Mouse (Mus musculus) hindbrain, embryonic 15.5 days (tissue): ENCODE results near the gene Hs6st1. TPM values are rescaled to one million over a fixed set of nuclear protein-coding genes. Genes with fewer than 3 reads are reported as not detected.
A peak's percentile ranks its signal among the peaks of the same experiment; 100 is the strongest.

Experiments used
- ATAC-seq: fragments of 200-750 bp; cut with Nextera tagmentation; 2 replicates; pipeline ENCODE4 v1.8.0; 2017; ENCODE audit warnings: low read depth, moderate number of reproducible peaks, moderate TSS enrichment; ENCODE audit not compliant: low FRiP score
- H3K27ac ChIP-seq: fragments of 300-500 bp; sonication (generic); replicated peaks from 2 replicates; pipeline ENCODE4 v1.5.1; 2015; ENCODE audit warnings: mild to moderate bottlenecking, inconsistent platforms
- H3K27me3 ChIP-seq: fragments of 300-500 bp; sonication (generic); 2 replicates; pipeline ENCODE4 v1.6.1; 2015; ENCODE audit warnings: control low read depth, inconsistent platforms
- H3K36me3 ChIP-seq: fragments of 300-500 bp; sonication (generic); 2 replicates; pipeline ENCODE4 v1.6.1; 2015; ENCODE audit warnings: control low read depth, inconsistent platforms
- H3K4me1 ChIP-seq: fragments of 300-500 bp; sonication (generic); replicated peaks from 2 replicates; pipeline ENCODE4 v1.6.1; 2015; ENCODE audit warnings: control low read depth, inconsistent platforms
- H3K4me2 ChIP-seq: fragments of 300-500 bp; sonication (generic); 2 replicates; pipeline ENCODE4 v1.6.1; 2015; ENCODE audit warnings: moderate library complexity, mild to moderate bottlenecking, inconsistent platforms
- H3K4me3 ChIP-seq: fragments of 300-500 bp; sonication (generic); 2 replicates; pipeline ENCODE4 v1.5.1; 2015; ENCODE audit warnings: mild to moderate bottlenecking, inconsistent platforms
- H3K9ac ChIP-seq: fragments of 300-500 bp; sonication (generic); 2 replicates; pipeline ENCODE4 v1.6.1; 2015; ENCODE audit warnings: inconsistent platforms
- H3K9me3 ChIP-seq: fragments of 300-500 bp; sonication (generic); 2 replicates; pipeline ENCODE4 v1.6.1; 2016; ENCODE audit warnings: control low read depth, inconsistent platforms
- WGBS: fragments of 180-500 bp; shearing (Covaris S2); methylation state at CpG from one replicate; pipeline ENCODE4 v1.1.7; 2015; 5-methylcytosine and 5-hydroxymethylcytosine counted together
- polyA plus RNA-seq: library from polyadenylated mRNA; unstranded; fragments of >200 nt; fragmentation: Nextera tagmentation; extraction: Ambion mirVana; gene quantifications from 2 replicates; pipeline ENCODE4 v1.2.1, GENCODE M21; 2015

Gene Hs6st1
- polyA plus RNA-seq, 1 experiment from 2014 or later: 31.3 TPM

- Histone ChIP-seq H3K4me3 (no peak overlapping the region), H3K4me1 (peaks cover 51% of the 10 kb centered on the region), H3K9ac (no peak overlapping the region), H3K4me2 (no peak overlapping the region), H3K27ac (no peak overlapping the region), H3K9me3 (no peaks in the 10 kb centered on the region), H3K36me3 (no peaks in the 10 kb centered on the region), H3K27me3 (no peaks in the 10 kb centered on the region)
- WGBS: 92% methylated on average over 6 of the region's 6 CpGs
- no peak for ATAC-seq
Measured at GRCm38 (mm10) chr1:36066216-36066980, 1.8 kb upstream of the Hs6st1 start.

- Histone ChIP-seq H3K4me3 (no peak overlapping the region), H3K27ac (no peak overlapping the region), H3K9ac (no peak overlapping the region), H3K36me3 (no peaks in the 10 kb centered on the region), H3K9me3 (no peaks in the 10 kb centered on the region), H3K4me1 (peaks cover 59% of the 10 kb centered on the region), H3K27me3 (no peaks in the 10 kb centered on the region), H3K4me2 (peak overlapping the region; percentile 86; the same call in 1 of the 2 replicates)
- WGBS: 75% methylated on average over 4 of the region's 4 CpGs
- ATAC-seq: no peak
Measured at GRCm38 (mm10) chr1:36067201-36067600, 999 bp upstream of the Hs6st1 start.

GRCm38 (mm10) chr1:36067611-36068010 is 589 bp upstream of the Hs6st1 start:
- ATAC-seq: no peak
- Histone ChIP-seq H3K27ac (peak overlapping the region; percentile 87; the same call in 1 of the 2 replicates), H3K4me1 (peaks cover 63% of the 10 kb centered on the region)

GRCm38 (mm10) chr1:36068531-36069120 is 426 bp downstream of the Hs6st1 start:
- peaks cover 73% of the 10 kb centered on the region for H3K4me1 ChIP-seq

More at GRCm38 (mm10) chr1:36067611-36068010, 589 bp upstream of the Hs6st1 start:
- Histone ChIP-seq H3K36me3 (no peaks in the 10 kb centered on the region), H3K9me3 (no peaks in the 10 kb centered on the region), H3K9ac (peak overlapping the region; percentile 84), H3K27me3 (no peaks in the 10 kb centered on the region), H3K4me2 (peak overlapping the region; percentile 86), H3K4me3 (peak overlapping the region; percentile 95)
- WGBS: 23% methylated on average over 12 of the region's 12 CpGs

GRCm38 (mm10) chr1:36069291-36069771 is 1.1 kb downstream of the Hs6st1 start:
- ATAC-seq: no peak
- Histone ChIP-seq H3K4me3 (peak overlapping the region; percentile 95), H3K27me3 (no peaks in the 10 kb centered on the region), H3K27ac (peak overlapping the region; percentile 87; the same call in 1 of the 2 replicates), H3K4me2 (peak overlapping the region; percentile 86), H3K9me3 (no peaks in the 10 kb centered on the region), H3K9ac (peak overlapping the region; percentile 84), H3K36me3 (no peaks in the 10 kb centered on the region), H3K4me1 (peaks cover 74% of the 10 kb centered on the region)
- WGBS: 2% methylated on average over 13 of the region's 13 CpGs

More at GRCm38 (mm10) chr1:36068531-36069120, 426 bp downstream of the Hs6st1 start:
- Histone ChIP-seq H3K9me3 (no peaks in the 10 kb centered on the region), H3K27ac (peak overlapping the region; percentile 87), H3K4me3 (peak overlapping the region; percentile 95), H3K4me2 (peak overlapping the region; percentile 86), H3K36me3 (no peaks in the 10 kb centered on the region), H3K9ac (peak overlapping the region; percentile 84), H3K27me3 (no peaks in the 10 kb centered on the region)
- ATAC-seq: peak; percentile 59
- WGBS: under 1% methylated on average over 65 of the region's 76 CpGs

GRCm38 (mm10) chr1:36070190-36070589 is 2.0 kb downstream of the Hs6st1 start:
- Histone ChIP-seq H3K9ac (peak overlapping the region; percentile 84), H3K27ac (no peak overlapping the region), H3K36me3 (no peaks in the 10 kb centered on the region), H3K4me3 (peak overlapping the region; percentile 95), H3K4me2 (peak overlapping the region; percentile 86), H3K4me1 (peaks cover 73% of the 10 kb centered on the region), H3K27me3 (no peaks in the 10 kb centered on the region), H3K9me3 (no peaks in the 10 kb centered on the region)
- ATAC-seq: no peak
- WGBS: 39% methylated on average over 6 of the region's 6 CpGs

GRCm38 (mm10) chr1:36070740-36071139 is 2.5 kb downstream of the Hs6st1 start:
- peak overlapping the region; percentile 95 for H3K4me3 ChIP-seq
- peak overlapping the region; percentile 84 for H3K9ac ChIP-seq
- no peak for ATAC-seq
- 56% methylated on average over 3 of the region's 3 CpGs for WGBS
- H3K36me3 ChIP-seq: no peaks in the 10 kb centered on the region
- H3K27ac ChIP-seq: no peak overlapping the region
- H3K4me1 ChIP-seq: peaks cover 72% of the 10 kb centered on the region
- peak overlapping the region; percentile 86 for H3K4me2 ChIP-seq
- H3K9me3 ChIP-seq: no peaks in the 10 kb centered on the region
- no peaks in the 10 kb centered on the region for H3K27me3 ChIP-seq

GRCm38 (mm10) chr1:36071176-36071575 is 3.0 kb downstream of the Hs6st1 start:
- peak overlapping the region; percentile 86 for H3K4me2 ChIP-seq
- no peak overlapping the region for H3K27ac ChIP-seq
- H3K4me3 ChIP-seq: peak overlapping the region; percentile 95
- H3K9me3 ChIP-seq: no peaks in the 10 kb centered on the region
- H3K36me3 ChIP-seq: no peaks in the 10 kb centered on the region
- no peaks in the 10 kb centered on the region for H3K27me3 ChIP-seq
- H3K4me1 ChIP-seq: peaks cover 74% of the 10 kb centered on the region
- H3K9ac ChIP-seq: no peak overlapping the region
- ATAC-seq: no peak
- 69% methylated on average over 7 of the region's 7 CpGs for WGBS

- H3K4me1 ChIP-seq: peaks cover 78% of the 10 kb centered on the region
- 90% methylated on average over 3 of the region's 3 CpGs for WGBS
Measured at GRCm38 (mm10) chr1:36071611-36072010, 3.4 kb downstream of the Hs6st1 start.

GRCm38 (mm10) chr1:36072588-36073556 is 4.7 kb downstream of the Hs6st1 start:
- H3K36me3 ChIP-seq: no peaks in the 10 kb centered on the region
- no peak overlapping the region for H3K27ac ChIP-seq
- H3K4me2 ChIP-seq: peak overlapping the region; percentile 86
- H3K27me3 ChIP-seq: no peaks in the 10 kb centered on the region
- H3K4me3 ChIP-seq: peak overlapping the region; percentile 95
- no peaks in the 10 kb centered on the region for H3K9me3 ChIP-seq
- no peak for ATAC-seq
- WGBS: 66% methylated on average over 11 of the region's 11 CpGs
- H3K9ac ChIP-seq: peak overlapping the region; percentile 7; the same call in 1 of the 2 replicates
- H3K4me1 ChIP-seq: peaks cover 85% of the 10 kb centered on the region

More at GRCm38 (mm10) chr1:36071611-36072010, 3.4 kb downstream of the Hs6st1 start:
- no peak overlapping the region for H3K9ac ChIP-seq
- peak overlapping the region; percentile 95 for H3K4me3 ChIP-seq
- H3K27me3 ChIP-seq: no peaks in the 10 kb centered on the region
- no peak overlapping the region for H3K27ac ChIP-seq
- no peaks in the 10 kb centered on the region for H3K9me3 ChIP-seq
- H3K4me2 ChIP-seq: peak overlapping the region; percentile 86
- no peaks in the 10 kb centered on the region for H3K36me3 ChIP-seq
- no peak for ATAC-seq

- no peaks in the 10 kb centered on the region for H3K27me3 ChIP-seq
- H3K9me3 ChIP-seq: no peaks in the 10 kb centered on the region
- H3K9ac ChIP-seq: peak overlapping the region; percentile 7; the same call in 1 of the 2 replicates
- no peak overlapping the region for H3K27ac ChIP-seq
- H3K36me3 ChIP-seq: no peaks in the 10 kb centered on the region
- 87% methylated on average over 8 of the region's 8 CpGs for WGBS
- ATAC-seq: no peak
- peak overlapping the region; percentile 95; the same call in 1 of the 2 replicates for H3K4me3 ChIP-seq
- peak overlapping the region; percentile 86 for H3K4me2 ChIP-seq
- peaks cover 91% of the 10 kb centered on the region for H3K4me1 ChIP-seq
Measured at GRCm38 (mm10) chr1:36073566-36073965, 5.4 kb downstream of the Hs6st1 start.
